Mouse (Mus musculus): Measurements from ENCODE around the gene Irgq. TPM values are rescaled to one million over a fixed set of nuclear protein-coding genes. Genes with fewer than 3 reads are reported as not detected.
A peak's percentile ranks its signal among the peaks of the same experiment; 100 is the strongest.

The Irgq gene
- polyA plus RNA-seq, 1 experiment from 2014 or later = 12.8 TPM

- Histone ChIP-seq H3K9ac (ENCODE audit: low read depth, low read length) (0 out of 2 replicates have a peak overlapping the region, but pooled peaks have one; percentile 43), H3K9me3 (ENCODE audit: control insufficient read depth, low read length) (no peaks in the 10 kb centered on the region), H3K4me3 (ENCODE audit: low read depth, low read length) (no peak overlapping the region), H3K27ac (ENCODE audit: low read depth, low read length) (0 out of 2 replicates have a peak overlapping the region, but pooled peaks have one; percentile 39), H3K4me1 (replicated peaks; ENCODE audit: control insufficient read depth, insufficient read depth, low read length) (0 out of 2 replicates have a peak, but pooled peaks cover 6% of the 10 kb centered on the region), H3K4me2 (replicated peaks; ENCODE audit: low read depth, low read length) (no peak overlapping the region), H3K36me3 (ENCODE audit: control insufficient read depth, insufficient read depth, low read length) (peaks cover 5% of the 10 kb centered on the region; the same call in 1 of the 2 replicates), H3K27me3 (ENCODE audit: control insufficient read depth, insufficient read depth, low read length) (no peaks in the 10 kb centered on the region)
- ATAC-seq (ENCODE audit: low FRiP score) (peak; percentile 21; the same call in 1 of the 2 replicates), DNase-seq (ENCODE audit: low spot score) (no peak)
- WGBS = 30% methylated on average over 1 of the region's 3 CpGs
Measured at GRCm38 (mm10) chr7:24487403-24487802, 43.1 kb upstream of the Irgq start.

- Histone ChIP-seq H3K9me3 (ENCODE audit: control insufficient read depth, low read length) (no peaks in the 10 kb centered on the region), H3K9ac (ENCODE audit: low read depth, low read length) (no peak overlapping the region), H3K27ac (ENCODE audit: low read depth, low read length) (no peak overlapping the region), H3K27me3 (ENCODE audit: control insufficient read depth, insufficient read depth, low read length) (no peaks in the 10 kb centered on the region), H3K4me3 (ENCODE audit: low read depth, low read length) (no peak overlapping the region), H3K4me1 (replicated peaks; ENCODE audit: control insufficient read depth, insufficient read depth, low read length) (0 out of 2 replicates have a peak, but pooled peaks cover 6% of the 10 kb centered on the region), H3K36me3 (ENCODE audit: control insufficient read depth, insufficient read depth, low read length) (peaks cover 5% of the 10 kb centered on the region; the same call in 1 of the 2 replicates), H3K4me2 (replicated peaks; ENCODE audit: low read depth, low read length) (no peak overlapping the region)
- DNase-seq (ENCODE audit: low spot score) = no peak
- 83% methylated on average over 8 of the region's 8 CpGs for WGBS
- ATAC-seq (ENCODE audit: low FRiP score) = no peak
Measured at GRCm38 (mm10) chr7:24488303-24488702, 42.2 kb upstream of the Irgq start.

GRCm38 (mm10) chr7:24499856-24500577 is 30.5 kb upstream of the Irgq start:
- peak overlapping the region; percentile 8; the same call in 1 of the 2 replicates for H3K4me3 ChIP-seq (ENCODE audit: low read depth, low read length)
- DNase-seq (ENCODE audit: low spot score) (peak; percentile 57), ATAC-seq (ENCODE audit: low FRiP score) (peak; percentile 28; the same call in 1 of the 2 replicates)
- no peak overlapping the region for H3K27ac ChIP-seq (ENCODE audit: low read depth, low read length)
- H3K27me3 ChIP-seq (ENCODE audit: control insufficient read depth, insufficient read depth, low read length) = peaks cover 9% of the 10 kb centered on the region; the same call in 1 of the 2 replicates
- H3K4me1 ChIP-seq (replicated peaks; ENCODE audit: control insufficient read depth, insufficient read depth, low read length) = peaks cover 6% of the 10 kb centered on the region; the same call in 1 of the 2 replicates
- peak overlapping the region; percentile 28 for H3K4me2 ChIP-seq (replicated peaks; ENCODE audit: low read depth, low read length)
- 14% methylated on average over 41 of the region's 43 CpGs for WGBS
- no peaks in the 10 kb centered on the region; the same call in 1 of the 2 replicates for H3K36me3 ChIP-seq (ENCODE audit: control insufficient read depth, insufficient read depth, low read length)
- H3K9me3 ChIP-seq (ENCODE audit: control insufficient read depth, low read length) = no peaks in the 10 kb centered on the region
- no peak overlapping the region for H3K9ac ChIP-seq (ENCODE audit: low read depth, low read length)

GRCm38 (mm10) chr7:24500929-24501328 is 29.6 kb upstream of the Irgq start:
- Histone ChIP-seq H3K36me3 (ENCODE audit: control insufficient read depth, insufficient read depth, low read length) (no peaks in the 10 kb centered on the region; the same call in 1 of the 2 replicates), H3K4me2 (replicated peaks; ENCODE audit: low read depth, low read length) (no peak overlapping the region), H3K27ac (ENCODE audit: low read depth, low read length) (no peak overlapping the region), H3K9me3 (ENCODE audit: control insufficient read depth, low read length) (no peaks in the 10 kb centered on the region), H3K4me1 (replicated peaks; ENCODE audit: control insufficient read depth, insufficient read depth, low read length) (peaks cover 6% of the 10 kb centered on the region), H3K27me3 (ENCODE audit: control insufficient read depth, insufficient read depth, low read length) (peaks cover 9% of the 10 kb centered on the region; the same call in 1 of the 2 replicates), H3K9ac (ENCODE audit: low read depth, low read length) (no peak overlapping the region), H3K4me3 (ENCODE audit: low read depth, low read length) (no peak overlapping the region)
- DNase-seq (ENCODE audit: low spot score) (peak; percentile 59), ATAC-seq (ENCODE audit: low FRiP score) (no peak)
- 38% methylated on average over 7 of the region's 7 CpGs for WGBS

- no peak overlapping the region for H3K9ac ChIP-seq (ENCODE audit: low read depth, low read length)
- H3K27ac ChIP-seq (ENCODE audit: low read depth, low read length) = no peak overlapping the region
- ATAC-seq (ENCODE audit: low FRiP score) (no peak), DNase-seq (ENCODE audit: low spot score) (no peak)
- no peak overlapping the region for H3K4me2 ChIP-seq (replicated peaks; ENCODE audit: low read depth, low read length)
- H3K9me3 ChIP-seq (ENCODE audit: control insufficient read depth, low read length) = no peaks in the 10 kb centered on the region
- H3K27me3 ChIP-seq (ENCODE audit: control insufficient read depth, insufficient read depth, low read length) = peaks cover 9% of the 10 kb centered on the region; the same call in 1 of the 2 replicates
- 48% methylated on average over 21 of the region's 21 CpGs for WGBS
- H3K4me3 ChIP-seq (ENCODE audit: low read depth, low read length) = no peak overlapping the region
- H3K36me3 ChIP-seq (ENCODE audit: control insufficient read depth, insufficient read depth, low read length) = no peaks in the 10 kb centered on the region; the same call in 1 of the 2 replicates
- H3K4me1 ChIP-seq (replicated peaks; ENCODE audit: control insufficient read depth, insufficient read depth, low read length) = peaks cover 6% of the 10 kb centered on the region
Measured at GRCm38 (mm10) chr7:24501492-24501891, 29.0 kb upstream of the Irgq start.

GRCm38 (mm10) chr7:24504004-24504403 is 26.5 kb upstream of the Irgq start:
- Histone ChIP-seq H3K27me3 (ENCODE audit: control insufficient read depth, insufficient read depth, low read length) (no peaks in the 10 kb centered on the region; the same call in 1 of the 2 replicates), H3K4me2 (replicated peaks; ENCODE audit: low read depth, low read length) (no peak overlapping the region), H3K9me3 (ENCODE audit: control insufficient read depth, low read length) (no peaks in the 10 kb centered on the region), H3K27ac (ENCODE audit: low read depth, low read length) (no peak overlapping the region), H3K9ac (ENCODE audit: low read depth, low read length) (no peak overlapping the region), H3K36me3 (ENCODE audit: control insufficient read depth, insufficient read depth, low read length) (no peaks in the 10 kb centered on the region; the same call in 1 of the 2 replicates), H3K4me3 (ENCODE audit: low read depth, low read length) (no peak overlapping the region), H3K4me1 (replicated peaks; ENCODE audit: control insufficient read depth, insufficient read depth, low read length) (peaks cover 6% of the 10 kb centered on the region)
- 21% methylated on average over 10 of the region's 10 CpGs for WGBS
- DNase-seq (ENCODE audit: low spot score) (no peak), ATAC-seq (ENCODE audit: low FRiP score) (no peak)

- Histone ChIP-seq H3K27me3 (ENCODE audit: control insufficient read depth, insufficient read depth, low read length) (no peaks in the 10 kb centered on the region; the same call in 1 of the 2 replicates), H3K36me3 (ENCODE audit: control insufficient read depth, insufficient read depth, low read length) (no peaks in the 10 kb centered on the region; the same call in 1 of the 2 replicates), H3K4me2 (replicated peaks; ENCODE audit: low read depth, low read length) (no peak overlapping the region), H3K4me1 (replicated peaks; ENCODE audit: control insufficient read depth, insufficient read depth, low read length) (peaks cover 4% of the 10 kb centered on the region), H3K9ac (ENCODE audit: low read depth, low read length) (no peak overlapping the region), H3K4me3 (ENCODE audit: low read depth, low read length) (no peak overlapping the region), H3K9me3 (ENCODE audit: control insufficient read depth, low read length) (no peaks in the 10 kb centered on the region), H3K27ac (ENCODE audit: low read depth, low read length) (peak overlapping the region; percentile 37; the same call in 1 of the 2 replicates)
- no peak for ATAC-seq (ENCODE audit: low FRiP score)
- 11% methylated on average over 4 of the region's 4 CpGs for WGBS
- no peak for DNase-seq (ENCODE audit: low spot score)
Measured at GRCm38 (mm10) chr7:24504868-24505267, 25.6 kb upstream of the Irgq start.

- 17% methylated on average over 15 of the region's 15 CpGs for WGBS
- no peaks in the 10 kb centered on the region; the same call in 1 of the 2 replicates for H3K27me3 ChIP-seq (ENCODE audit: control insufficient read depth, insufficient read depth, low read length)
- no peak overlapping the region; the same call in 1 of the 2 replicates for H3K9ac ChIP-seq (ENCODE audit: low read depth, low read length)
- H3K4me1 ChIP-seq (replicated peaks; ENCODE audit: control insufficient read depth, insufficient read depth, low read length) = peaks cover 4% of the 10 kb centered on the region
- no peak overlapping the region; the same call in 1 of the 2 replicates for H3K4me2 ChIP-seq (replicated peaks; ENCODE audit: low read depth, low read length)
- no peaks in the 10 kb centered on the region for H3K9me3 ChIP-seq (ENCODE audit: control insufficient read depth, low read length)
- H3K36me3 ChIP-seq (ENCODE audit: control insufficient read depth, insufficient read depth, low read length) = no peaks in the 10 kb centered on the region; the same call in 1 of the 2 replicates
- no peak overlapping the region for H3K4me3 ChIP-seq (ENCODE audit: low read depth, low read length)
- no peak for ATAC-seq (ENCODE audit: low FRiP score)
- H3K27ac ChIP-seq (ENCODE audit: low read depth, low read length) = peak overlapping the region; percentile 37; the same call in 1 of the 2 replicates
- DNase-seq (ENCODE audit: low spot score) = peak; percentile 31
Measured at GRCm38 (mm10) chr7:24505447-24506064, 24.9 kb upstream of the Irgq start.
